ENCODE assay signal across 8 mouse cellular contexts in genomic region chr12:111814769-111815762, GRCm38 (mm10). TPM values are rescaled to one million over a fixed set of nuclear protein-coding genes. Genes with fewer than 3 reads are reported as not detected.
A peak's percentile ranks its signal among the peaks of the same experiment; 100 is the strongest.
DNase-seq lines count a peak whose midpoint lies in the region; ATAC-seq and TF ChIP-seq lines count a peak whose summit lies in the region.

No protein-coding gene starts in this region.

- peaks cover 6% of the 10 kb centered on the region for H3K4me1 ChIP-seq in embryonic facial prominence, embryonic 11.5 days (ENCODE audit: control insufficient read depth, insufficient read depth, low read length)
- H3K4me1 ChIP-seq in kidney, adult 2 months (ENCODE audit: control insufficient read depth, insufficient read depth, low read length), result peaks cover 15% of the 10 kb centered on the region; the same call in 1 of the 2 replicates
- H3K4me1 ChIP-seq in lung, embryonic 15.5 days, result peaks cover 48% of the 10 kb centered on the region

- peak overlapping the region; percentile 88 for H3K4me3 ChIP-seq in gastrocnemius, adult 2 months
- H3K4me3 ChIP-seq in embryonic facial prominence, embryonic 11.5 days (ENCODE audit: low read depth, low read length), result peak overlapping the region; percentile 73
- peak overlapping the region; percentile 79 for H3K4me3 ChIP-seq in kidney, adult 2 months (ENCODE audit: insufficient read depth, low read depth, low read length)
- H3K4me3 ChIP-seq in lung, embryonic 15.5 days, result peak overlapping the region; percentile 74

- H3K27ac ChIP-seq in gastrocnemius, adult 2 months, result peak overlapping the region; percentile 96
- H3K27ac ChIP-seq in embryonic facial prominence, embryonic 11.5 days (replicated peaks; ENCODE audit: low read depth, low read length), result no peak overlapping the region; the same call in 1 of the 2 replicates
- peak overlapping the region; percentile 92 for H3K27ac ChIP-seq in kidney, adult 2 months (ENCODE audit: insufficient read depth, low read depth, low read length)
- H3K27ac ChIP-seq in lung, embryonic 15.5 days, result peak overlapping the region; percentile 96

- ATAC-seq in embryonic facial prominence, embryonic 11.5 days (replicated peaks; ENCODE audit: insufficient number of reproducible peaks, low FRiP score, low TSS enrichment, low read depth), result no peak
- no peak for ATAC-seq in lung, embryonic 15.5 days (ENCODE audit: borderline replicate concordance, extremely low read depth, low FRiP score, low TSS enrichment)

- 32% methylated on average over 19 of the region's 19 CpGs for WGBS in embryonic facial prominence, embryonic 11.5 days
- 17% methylated on average over 19 of the region's 19 CpGs for whole genome bisulfite sequencing in kidney, adult 2 months
- 16% methylated on average over 19 of the region's 19 CpGs for WGBS in lung, embryonic 15.5 days

- H3K9ac ChIP-seq in embryonic facial prominence, embryonic 11.5 days (replicated peaks; ENCODE audit: low read length), result peak overlapping the region; percentile 78
- H3K9ac ChIP-seq in lung, embryonic 15.5 days, result peak overlapping the region; percentile 70

- peak overlapping the region; percentile 85 for H3K4me2 ChIP-seq in embryonic facial prominence, embryonic 11.5 days (ENCODE audit: low read depth, low read length)
- H3K4me2 ChIP-seq in lung, embryonic 15.5 days, result peak overlapping the region; percentile 83

- no peaks in the 10 kb centered on the region for H3K27me3 ChIP-seq in embryonic facial prominence, embryonic 11.5 days (ENCODE audit: control insufficient read depth, insufficient read depth, low read length)
- no peaks in the 10 kb centered on the region for H3K27me3 ChIP-seq in kidney, adult 2 months (replicated peaks; ENCODE audit: control insufficient read depth, insufficient read depth, low read length)
- no peaks in the 10 kb centered on the region for H3K27me3 ChIP-seq in lung, embryonic 15.5 days

- H3K36me3 ChIP-seq in embryonic facial prominence, embryonic 11.5 days (replicated peaks; ENCODE audit: control insufficient read depth, insufficient read depth, low read depth, low read length), result no peaks in the 10 kb centered on the region; the same call in 1 of the 2 replicates
- H3K36me3 ChIP-seq in kidney, adult 2 months (ENCODE audit: control insufficient read depth, insufficient read depth, low read length), result no peaks in the 10 kb centered on the region
- no peaks in the 10 kb centered on the region for H3K36me3 ChIP-seq in lung, embryonic 15.5 days

- no peaks in the 10 kb centered on the region for H3K9me3 ChIP-seq in embryonic facial prominence, embryonic 11.5 days (replicated peaks; ENCODE audit: control insufficient read depth, low read length)
- H3K9me3 ChIP-seq in lung, embryonic 15.5 days, result no peaks in the 10 kb centered on the region

- TF ChIP-seq CTCF in gastrocnemius, adult 2 months (IDR thresholded peaks at IDR 0.05), result no peak
- no peak for TF ChIP-seq CTCF in kidney, adult 2 months (conservative IDR thresholded peaks at IDR 0.05; ENCODE audit: insufficient read depth, insufficient read length, low read depth, low read length)

- DNase-seq in gastrocnemius, adult 2 months, result no peak
- no peak for DNase-seq in gastrocnemius, postnatal 25 days
- DNase-seq in embryonic facial prominence, embryonic 11.5 days (ENCODE audit: low spot score), result peak; percentile 21
- DNase-seq in kidney, adult 2 months, result peak; percentile 78
- peak; percentile 42 for DNase-seq in testis, postnatal 14 days (ENCODE audit: low spot score)
- no peak for DNase-seq in left cerebral cortex, adult 11 months (ENCODE audit: low spot score)
- DNase-seq in MN1 (ENCODE audit: low spot score), result no peak

- intact Hi-C loops in gastrocnemius, adult 2 months (cut with DNase I), result loop anchor here (10.0 kb wide), 1 partner anchor 1010 kb away; the partner anchor contains the start of gene Cdca4

- TF ChIP-seq POLR2A in kidney, adult 2 months (IDR thresholded peaks at IDR 0.05; ENCODE audit: low read depth, low read length), result no peak

RNA-seq across cellular contexts. Expression of gene Zfyve21, which starts 1.1 kb away (rescaled TPM):
- total RNA-seq in gastrocnemius, adult 2 months (2021), result 10 to 100 TPM; 15.6 to 18.0 TPM
- 10 to 100 TPM; 13.0 to 15.0 TPM for total RNA-seq in gastrocnemius, postnatal 25 days (2021)
- 70.7 and 73.1 TPM in 2 replicates for polyA plus RNA-seq in embryonic facial prominence, embryonic 11.5 days (2014; fragmentation: Nextera tagmentation; extraction: Ambion mirVana)
- 97.0 and 105 TPM in 2 replicates for polyA plus RNA-seq in kidney, adult 2 months (2012; rRNA removed)
- 108 and 113 TPM in 2 replicates for polyA plus RNA-seq in lung, embryonic 15.5 days (2015; fragmentation: Nextera tagmentation; extraction: Ambion mirVana)

RNA-seq across cellular contexts. Expression of gene Xrcc3, which starts 1.4 kb away (rescaled TPM):
- total RNA-seq in gastrocnemius, adult 2 months (2021), result under 1 TPM in 1 of 2 experiments, not detected in 1; 0.47 TPM
- under 1 TPM; 0.15 to 0.24 TPM for total RNA-seq in gastrocnemius, postnatal 25 days (2021)
- 12.7 and 15.9 TPM in 2 replicates for polyA plus RNA-seq in embryonic facial prominence, embryonic 11.5 days (2014; fragmentation: Nextera tagmentation; extraction: Ambion mirVana)
- 5.3 and 6.0 TPM in 2 replicates for polyA plus RNA-seq in kidney, adult 2 months (2012; rRNA removed)
- 7.9 and 8.7 TPM in 2 replicates for polyA plus RNA-seq in lung, embryonic 15.5 days (2015; fragmentation: Nextera tagmentation; extraction: Ambion mirVana)

RNA-seq across cellular contexts. Expression of gene Klc1, which starts 56.4 kb away (rescaled TPM):
- 10 to 100 TPM; 61.5 to 75.9 TPM for total RNA-seq in gastrocnemius, adult 2 months (2021)
- total RNA-seq in gastrocnemius, postnatal 25 days (2021), result 10 to 100 TPM; 59.9 to 68.0 TPM
- 132 and 143 TPM in 2 replicates for polyA plus RNA-seq in embryonic facial prominence, embryonic 11.5 days (2014; fragmentation: Nextera tagmentation; extraction: Ambion mirVana)
- polyA plus RNA-seq in kidney, adult 2 months (2012; rRNA removed), result 40.3 and 44.3 TPM in 2 replicates
- polyA plus RNA-seq in lung, embryonic 15.5 days (2015; fragmentation: Nextera tagmentation; extraction: Ambion mirVana), result 89.8 and 95.9 TPM in 2 replicates

Comparison
In these comparisons a context has a peak if more than half of its experiments do, and no peak if none do; other contexts are left out.
1. DNase-seq: peak in embryonic facial prominence, embryonic 11.5 days (single experiment), kidney, adult 2 months (single experiment) and testis, postnatal 14 days (single experiment); none in gastrocnemius, adult 2 months (single experiment), gastrocnemius, postnatal 25 days (single experiment), left cerebral cortex, adult 11 months (single experiment) and MN1 (single experiment).
2. Peak in every context shown above with its lines, with median percentiles within 50 percentile points of each other: H3K4me3 ChIP-seq.